Mouse (Mus musculus) heart, adult 2 months (tissue): ENCODE data around the gene Fastkd5.

Source experiments
- CTCF ChIP-seq: fragments of 200-600 bp; IDR thresholded peaks from 2 replicates; pipeline ENCODE4 v1.8.1; 2022; ENCODE audit warnings: antibody characterized with exemption, mild to moderate bottlenecking, moderate library complexity
- EP300 ChIP-seq: fragments of 200-500 bp; IDR thresholded peaks from 2 replicates; pipeline ENCODE4 v1.6.1; 2011; ENCODE audit warnings: low read depth, low read length, control low read depth; ENCODE audit not compliant: insufficient read depth
- POLR2A ChIP-seq: fragments of 200-500 bp; IDR thresholded peaks from 2 replicates; pipeline ENCODE4 v1.6.1; 2011; ENCODE audit warnings: mild to moderate bottlenecking, low read depth, low read length, control low read depth; ENCODE audit not compliant: insufficient read depth

GRCm38 (mm10) chr2:130595596-130595995 is 34.2 kb downstream of the Fastkd5 start:
- no peak for TF ChIP-seq POLR2A
- no peak for TF ChIP-seq CTCF
- TF ChIP-seq EP300, result no peak
